Mouse (Mus musculus) bone marrow macrophage, adult 2 months (primary cell): ENCODE results near the gene Urb2.

Experiments
- CTCF ChIP-seq: IDR thresholded peaks from 2 replicates; pipeline ENCODE4 v1.5.1; 2012; ENCODE audit warnings: low read depth, mild to moderate bottlenecking, low read length, moderate library complexity
- POLR2A ChIP-seq: IDR thresholded peaks from 2 replicates; pipeline ENCODE4 v1.6.1; 2012; ENCODE audit warnings: mild to moderate bottlenecking, low read depth, low read length, borderline replicate concordance

GRCm38 (mm10) chr8:124077998-124078397 is 56.7 kb downstream of the Urb2 start:
- TF ChIP-seq CTCF (no peak), POLR2A (no peak)
